Mouse (Mus musculus) left cerebral cortex, adult 8-10 months (tissue): ENCODE measurements around the gene Tgm2. TPM values are rescaled to one million over a fixed set of nuclear protein-coding genes. Genes with fewer than 3 reads are reported as not detected.

ENCODE experiments used
- DNase-seq, 2 experiments: peaks; one replicate each; pipeline ENCODE4 v3.0.0; 2022; ENCODE audit warnings: low spot score in 2 of 2
- total RNA-seq, 4 experiments: library from RNA; stranded (reverse); gene quantifications; 2 replicates each; pipeline ENCODE4 v1.2.4; 2022

The Tgm2 gene
- total RNA-seq, 4 experiments from 2014 or later, result 9.3 to 13.7 (median 10.1) TPM

DNA sequence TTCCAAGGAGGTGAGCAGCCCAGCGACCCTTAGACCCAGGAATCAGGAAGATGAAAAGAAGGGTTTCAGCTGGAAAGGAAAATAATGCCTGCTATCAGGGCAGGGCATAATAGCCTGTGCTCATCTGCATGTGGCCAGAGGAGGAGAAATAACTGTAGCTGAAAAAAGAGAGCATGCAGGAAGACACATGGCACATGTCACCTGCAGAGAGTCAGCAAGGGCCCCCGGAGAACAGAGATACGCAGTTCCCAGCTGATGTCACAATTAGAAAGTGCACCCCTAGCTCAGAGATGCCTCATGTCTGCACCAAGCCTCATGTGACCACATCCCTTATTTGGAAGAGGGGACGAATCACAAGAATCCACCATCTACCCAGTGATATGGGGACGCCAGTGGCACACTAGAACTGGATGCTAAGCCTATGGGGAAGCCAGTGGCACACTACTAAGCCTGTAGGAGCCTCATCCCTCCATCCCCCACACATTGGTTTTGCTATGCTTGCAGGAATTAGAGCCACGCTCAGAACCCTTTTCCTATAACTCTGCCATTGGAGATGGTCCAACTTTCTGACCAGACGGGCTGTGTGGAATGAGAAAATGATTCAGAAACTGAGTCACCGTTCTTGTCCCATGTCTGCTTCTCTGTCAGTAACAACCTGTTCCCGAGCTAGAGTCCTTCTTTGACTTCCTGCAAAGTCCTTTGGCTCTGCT, 21.4 kb upstream of the Tgm2 start:
- no peak for DNase-seq

DNA sequence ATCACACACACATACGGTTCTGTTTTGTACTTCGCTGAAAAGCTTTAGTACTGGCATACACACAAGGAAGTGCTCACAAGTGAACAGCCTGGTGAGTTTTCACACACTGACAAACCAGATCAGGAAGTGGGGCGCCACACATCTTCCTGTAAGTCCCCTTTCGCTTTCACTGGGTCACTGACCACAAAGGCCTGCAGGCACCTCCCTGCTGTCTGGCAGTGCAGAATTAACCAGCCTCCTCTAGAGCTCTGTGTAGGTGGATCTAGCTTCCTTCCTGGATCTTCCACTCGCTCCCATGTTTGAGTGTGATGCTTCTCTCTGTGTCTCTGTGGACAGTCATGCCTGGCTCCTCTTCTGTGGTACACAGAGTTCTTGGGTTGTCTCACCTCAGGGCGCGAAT, 20.4 kb upstream of the Tgm2 start:
- DNase-seq, result no peak

DNA sequence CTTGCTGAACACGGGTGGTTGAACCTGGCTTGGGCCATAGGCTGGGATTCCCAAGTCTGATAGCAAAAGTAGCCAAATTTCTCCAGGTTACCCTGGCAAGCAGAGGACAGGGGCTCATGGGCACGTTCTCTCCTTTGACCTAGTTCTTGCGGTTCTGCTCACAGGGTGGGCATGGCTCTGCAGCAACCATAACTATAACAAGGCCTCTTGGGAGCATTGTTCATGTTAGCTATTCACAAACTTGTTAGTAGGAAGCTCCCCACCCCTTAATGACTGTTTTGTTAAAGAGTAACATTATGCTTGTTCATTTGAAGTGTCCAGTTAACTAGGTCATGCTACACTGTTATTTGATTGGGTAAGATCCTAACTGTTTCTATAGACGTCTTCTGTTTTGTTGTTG, 19.5 kb upstream of the Tgm2 start:
- DNase-seq, result no peak

DNA sequence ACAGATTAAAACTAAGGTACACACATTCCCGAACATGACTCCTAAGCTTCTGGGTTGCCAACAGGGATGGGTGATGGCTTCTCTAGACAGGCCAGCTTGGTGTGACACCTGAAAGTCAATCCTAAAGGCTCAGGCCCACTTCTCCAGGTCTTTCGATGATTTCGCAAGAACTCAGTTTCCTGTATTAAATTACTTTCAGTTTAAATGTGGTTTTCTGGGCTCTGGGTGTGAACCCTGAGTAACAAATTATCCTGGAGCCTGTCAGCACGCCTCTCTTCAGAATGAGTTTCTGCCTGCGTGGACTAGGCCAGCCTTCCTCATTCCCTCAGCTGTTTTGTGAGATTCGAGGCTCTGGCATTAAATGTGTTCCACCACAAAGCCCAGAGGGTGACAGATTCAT, 16.8 kb upstream of the Tgm2 start:
- no peak for DNase-seq

DNA sequence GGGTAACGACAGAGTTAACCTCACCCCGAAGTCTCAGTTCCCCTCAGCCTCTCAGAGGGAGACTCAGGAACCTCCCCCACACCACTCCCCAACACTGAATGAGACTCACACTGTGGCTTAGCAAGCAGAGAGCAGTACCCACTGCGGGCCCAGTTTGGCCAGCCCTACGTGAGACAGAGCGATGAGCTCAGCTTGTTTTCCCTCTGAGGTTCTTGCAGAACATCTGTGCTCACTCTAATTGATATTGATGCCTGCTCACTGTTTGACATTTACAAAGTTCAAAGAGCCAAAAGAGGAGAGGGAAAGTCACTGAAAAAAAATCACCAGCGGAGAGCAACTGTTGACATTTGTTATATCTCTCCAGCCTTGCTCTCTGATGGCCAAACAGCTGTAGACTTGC, 15.5 kb upstream of the Tgm2 start:
- no peak for DNase-seq

DNA sequence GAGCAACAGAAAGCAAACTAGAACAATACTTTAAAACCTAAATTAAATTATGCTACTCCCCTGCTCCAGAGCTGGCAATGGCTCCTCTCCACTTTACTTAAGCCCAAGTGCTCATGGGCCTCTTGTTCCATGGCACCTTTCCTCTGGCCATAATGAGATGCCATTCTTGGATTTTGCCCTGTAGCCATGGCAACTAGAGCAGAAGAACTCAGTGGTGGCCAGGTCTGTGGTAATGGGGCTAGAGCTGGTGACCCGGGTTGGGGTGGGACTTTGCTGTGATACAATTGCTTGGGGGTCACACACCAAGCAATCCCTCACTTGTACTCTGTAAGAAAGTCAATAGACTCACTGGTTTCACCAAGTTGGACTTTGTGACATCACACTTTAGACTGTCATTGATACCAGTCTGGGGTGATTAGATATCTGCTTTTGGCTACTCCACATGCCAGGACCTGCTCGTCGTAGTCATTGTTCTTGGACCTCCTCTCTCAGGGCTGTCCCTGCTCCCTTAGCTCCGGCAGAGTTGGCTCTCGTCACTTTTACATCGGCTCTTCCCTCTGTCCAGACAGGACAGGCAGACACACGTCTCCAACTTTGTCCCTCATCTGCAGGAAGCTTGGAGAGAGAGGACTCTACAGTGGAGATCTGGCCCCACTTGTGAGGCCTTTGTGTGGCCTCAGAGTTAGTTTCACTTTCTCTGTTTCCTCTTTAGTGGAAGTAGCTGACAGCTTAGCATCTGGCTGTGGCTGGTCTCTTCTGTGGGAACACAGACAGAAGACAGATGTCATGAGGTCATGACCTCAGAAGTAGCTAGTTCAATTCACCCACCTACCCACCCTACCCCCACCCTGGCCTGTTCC, 13.4 kb upstream of the Tgm2 start:
- DNase-seq, result no peak

DNA sequence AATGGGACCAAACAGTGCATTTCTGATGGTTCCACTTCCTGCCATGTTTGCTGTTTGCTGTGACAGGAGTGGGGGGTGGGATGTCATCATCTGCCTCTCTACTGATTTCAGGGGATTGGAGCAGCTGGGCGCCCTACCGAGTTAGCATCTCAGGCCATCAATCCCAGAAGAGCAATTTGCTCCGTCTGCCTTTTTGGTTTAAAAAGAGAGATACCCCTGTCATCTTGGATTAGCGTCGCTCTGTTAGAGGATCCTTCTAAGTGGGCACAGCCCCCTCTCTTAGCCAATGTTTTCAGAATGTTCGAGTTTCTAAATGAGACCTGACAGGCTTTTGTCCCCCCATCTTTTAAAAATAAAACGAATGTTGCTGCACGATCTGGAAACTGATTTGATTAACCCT, 11.4 kb upstream of the Tgm2 start:
- no peak for DNase-seq

DNA sequence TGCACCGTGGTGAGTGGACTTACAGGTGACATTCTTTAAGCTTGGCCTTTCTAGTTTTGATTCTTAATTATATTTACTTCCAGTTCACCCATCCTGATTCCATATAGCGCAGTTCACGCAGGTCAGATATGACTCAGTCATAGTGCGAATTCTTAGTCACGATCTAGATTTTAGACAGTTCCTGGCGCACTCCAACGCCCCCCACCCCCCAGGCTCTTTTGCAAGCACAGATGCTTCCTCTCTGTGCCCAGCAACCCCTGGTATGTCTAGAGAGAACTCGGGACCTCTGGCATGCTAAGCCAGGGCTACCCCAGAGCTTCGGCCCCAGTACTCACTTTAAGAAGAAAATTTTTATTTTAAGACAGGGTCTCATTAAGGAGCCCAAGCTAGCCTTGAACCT, 10.3 kb upstream of the Tgm2 start:
- no peak for DNase-seq

DNA sequence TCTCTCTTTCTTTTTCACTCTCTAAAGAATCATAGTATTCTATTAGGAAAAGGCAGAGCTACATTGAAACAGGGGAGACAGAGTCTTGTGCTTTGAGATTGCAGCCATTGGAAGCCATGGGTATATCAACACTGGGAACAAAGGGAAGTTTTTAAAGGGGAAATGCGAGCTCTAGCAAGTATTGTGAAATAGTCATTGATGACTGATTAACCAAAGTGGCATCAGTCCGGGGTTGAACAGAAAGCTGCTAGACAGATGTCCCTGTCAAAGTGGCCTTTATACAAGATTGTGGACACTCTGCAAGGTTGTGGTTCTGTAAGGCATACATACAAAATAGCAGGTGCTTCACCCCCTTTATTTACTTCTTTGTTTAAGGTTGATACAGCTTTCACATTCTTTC, 9.4 kb upstream of the Tgm2 start:
- no peak for DNase-seq

DNA sequence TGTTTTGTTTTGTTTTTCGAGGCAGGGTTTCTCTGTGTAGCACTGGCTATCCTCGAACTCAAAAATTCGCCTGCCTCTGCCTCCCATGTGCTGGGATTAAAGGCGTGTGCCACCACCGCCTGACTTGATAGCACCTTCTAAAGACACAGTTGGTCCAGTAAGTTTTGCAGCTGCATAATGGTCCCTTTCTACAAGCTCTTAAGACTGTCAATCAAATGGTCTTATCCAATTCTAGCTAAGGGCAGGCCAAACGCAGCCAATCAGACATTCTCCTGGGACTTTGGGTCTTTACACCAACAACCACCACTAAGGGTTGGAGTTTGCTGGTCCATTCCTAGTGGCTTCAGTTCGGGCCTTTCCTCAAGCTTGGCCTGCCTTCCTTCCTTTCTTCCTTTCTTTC, 8.9 kb upstream of the Tgm2 start:
- no peak for DNase-seq

DNA sequence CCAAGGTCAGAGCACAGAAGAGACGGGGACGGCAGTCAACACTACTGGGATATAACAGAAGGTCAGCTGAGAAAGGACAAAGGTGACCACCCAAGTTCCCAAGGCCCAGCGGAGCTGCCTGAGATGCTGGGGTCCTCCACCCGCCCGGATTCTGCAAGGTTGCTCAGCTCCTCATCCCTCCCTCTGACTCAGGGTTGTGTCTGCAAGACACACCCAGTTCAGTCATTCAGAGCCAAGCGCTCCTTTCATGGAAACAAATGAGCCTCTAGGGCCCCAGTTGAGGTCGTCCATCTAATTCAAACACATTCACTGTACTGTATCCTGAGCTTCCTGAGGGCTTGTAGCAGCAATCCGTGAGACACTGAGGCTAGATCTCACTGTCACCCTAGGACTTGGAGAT, 8.4 kb upstream of the Tgm2 start:
- DNase-seq, result no peak

DNA sequence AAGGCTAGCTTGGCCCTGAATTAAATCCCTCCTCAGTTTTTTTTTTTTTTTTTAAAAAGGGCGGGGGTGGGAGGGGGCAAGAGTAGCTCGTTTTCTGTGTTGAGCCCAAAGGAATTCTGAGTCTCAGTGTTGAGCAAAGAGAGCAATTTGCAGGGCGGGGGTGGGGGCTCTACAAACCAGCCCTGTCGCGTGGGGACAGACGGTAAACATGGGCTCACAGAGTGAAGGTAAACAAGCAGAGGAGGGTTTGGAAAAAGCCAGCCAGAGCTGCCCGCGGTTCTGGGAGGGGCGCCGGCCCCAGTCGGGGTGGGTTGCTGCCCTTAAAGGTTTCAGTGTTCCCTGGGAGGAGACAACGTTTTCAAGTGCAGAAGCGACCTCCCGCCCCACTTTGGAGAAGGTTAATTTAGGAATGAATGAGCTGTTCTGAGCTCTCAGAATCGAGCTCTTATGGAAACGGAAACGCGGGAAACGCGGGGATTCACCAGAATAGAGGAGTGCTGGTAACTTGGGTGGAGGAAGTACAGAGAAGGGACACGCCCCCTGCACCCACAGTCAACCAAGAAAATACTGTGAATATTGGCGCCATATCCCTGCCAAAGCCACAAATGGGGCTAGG, 7.6 kb upstream of the Tgm2 start:
- DNase-seq, result no peak

DNA sequence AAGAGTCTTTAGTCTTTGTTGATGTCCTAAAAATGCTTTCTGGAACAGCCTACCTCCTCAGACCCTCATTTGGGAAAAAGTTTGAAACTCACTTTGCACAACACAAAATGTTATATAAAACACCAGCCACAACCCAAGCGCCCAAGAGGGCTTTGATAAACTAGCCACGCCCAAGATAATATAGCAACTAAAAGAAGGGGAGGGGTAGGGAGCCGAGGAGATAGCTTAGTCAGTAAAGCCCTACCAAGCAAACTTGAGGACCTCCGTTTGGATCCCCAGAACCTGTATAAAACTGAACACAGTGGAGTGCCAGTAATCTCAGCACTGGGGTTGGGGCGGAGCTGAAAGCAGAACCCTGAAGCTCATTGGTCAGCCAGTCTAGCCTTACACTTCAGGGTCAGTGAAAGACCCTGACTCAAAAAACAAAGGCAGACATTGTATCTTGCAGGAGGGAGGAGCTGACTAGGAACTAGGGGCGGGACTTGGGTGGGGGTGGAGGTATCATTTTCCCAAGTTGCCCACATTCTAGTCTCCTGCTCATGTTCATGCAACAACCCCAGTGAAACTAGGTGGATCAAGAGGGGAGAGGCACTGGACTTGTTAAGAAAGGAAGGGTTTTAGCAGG, 6.6 kb upstream of the Tgm2 start:
- DNase-seq, result no peak

DNA sequence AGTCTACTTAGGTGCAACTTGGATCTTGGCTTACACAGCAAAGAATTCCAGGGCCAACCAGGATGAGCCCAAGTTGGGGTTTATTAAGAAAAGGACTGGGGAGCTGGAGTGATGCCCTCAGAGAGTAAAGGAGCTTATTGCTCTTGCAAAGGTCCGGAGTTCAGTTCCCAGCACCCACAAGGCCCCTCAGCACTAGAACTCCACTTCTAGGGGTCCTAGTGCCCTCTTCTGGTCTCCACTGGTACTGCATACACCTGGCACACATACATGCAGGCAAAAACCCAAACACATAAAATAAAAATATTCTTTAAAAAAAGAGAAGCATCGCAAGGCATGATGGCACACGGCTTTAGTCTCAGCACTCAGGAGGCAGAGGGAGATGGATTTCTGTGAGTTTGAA, 4.8 kb upstream of the Tgm2 start:
- DNase-seq, result no peak

DNA sequence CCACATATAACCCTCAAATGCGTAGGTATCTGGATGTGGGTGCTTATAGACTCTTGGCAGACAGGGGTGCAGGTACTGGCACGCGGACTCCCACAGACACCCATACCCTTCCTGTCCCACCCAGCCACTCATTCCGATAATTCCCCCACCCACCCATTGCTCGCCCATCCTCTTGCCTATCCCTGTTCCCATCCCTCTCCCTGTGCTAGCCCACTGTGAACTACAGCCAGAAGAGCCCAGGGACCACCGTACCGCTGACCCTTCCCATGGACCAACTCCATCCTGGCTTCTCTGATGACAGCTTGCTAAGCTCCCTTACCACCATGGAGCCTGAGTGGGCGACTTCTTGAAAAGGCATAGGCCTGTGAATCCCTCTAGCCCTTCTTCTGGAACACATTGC, 735 bp upstream of the Tgm2 start:
- DNase-seq, result no peak

DNA sequence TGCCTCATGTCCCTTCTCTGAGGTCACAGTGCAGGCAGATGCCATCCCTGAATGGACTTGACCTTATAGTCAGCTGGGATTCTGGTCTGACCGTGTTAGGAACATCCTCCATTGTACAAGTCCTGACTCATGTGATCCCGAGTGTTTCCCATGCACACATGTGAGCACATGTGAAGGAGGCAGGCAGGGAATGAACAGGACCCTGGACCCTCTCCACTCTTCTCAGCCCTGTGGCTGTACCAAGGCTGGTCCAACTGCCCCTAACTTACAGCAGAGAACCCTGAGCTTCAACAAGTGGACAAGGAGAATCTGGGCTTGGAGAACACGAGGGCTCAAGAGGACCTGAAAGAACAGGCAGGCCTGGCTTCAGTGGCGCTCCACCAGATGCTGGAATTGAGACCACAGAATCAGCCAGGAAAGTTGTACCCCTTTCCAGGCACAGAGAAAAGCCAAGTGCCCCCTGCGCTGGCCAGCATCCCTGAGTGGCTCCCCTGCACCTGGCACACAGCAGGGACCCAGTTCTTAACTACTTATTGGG, 639 bp downstream of the Tgm2 start:
- DNase-seq, result no peak

DNA sequence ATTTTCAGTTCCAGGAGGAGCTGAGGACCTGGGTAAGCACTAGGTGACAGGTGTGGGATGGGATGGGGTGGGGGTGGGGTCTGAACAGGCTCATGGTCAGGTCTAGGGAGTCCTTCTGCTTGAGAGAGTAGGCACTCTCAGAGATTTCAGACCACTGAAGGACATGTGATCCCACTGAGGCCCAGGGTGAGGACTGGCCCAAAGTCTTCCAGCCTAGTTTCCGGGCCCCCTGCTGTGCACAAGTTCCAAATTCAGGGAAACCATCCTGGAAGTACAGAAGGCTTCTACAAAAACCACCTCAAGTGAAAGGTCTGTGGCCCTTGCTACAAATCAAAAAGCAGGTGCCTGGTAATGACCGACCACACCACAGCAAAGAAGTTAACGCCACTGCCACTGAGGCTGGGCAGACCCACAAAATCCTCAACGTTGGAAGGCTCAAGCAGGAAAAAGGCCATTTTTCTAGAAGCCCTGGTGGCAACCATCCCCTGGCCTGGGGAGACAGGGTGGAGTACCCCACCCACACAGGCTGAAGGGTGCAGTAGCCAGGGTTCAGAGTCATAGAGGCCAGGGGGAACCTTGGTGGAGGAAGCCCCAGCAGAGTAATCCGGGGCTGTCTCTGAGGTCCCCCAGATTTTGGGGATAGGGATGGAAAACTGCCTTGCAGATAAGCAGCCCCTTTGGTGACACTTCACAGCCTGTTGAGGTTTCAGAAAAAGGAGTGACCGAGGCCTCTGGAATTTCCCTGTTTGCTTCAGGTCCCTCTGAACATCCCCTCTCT, 1.3 kb downstream of the Tgm2 start:
- DNase-seq, result no peak

DNA sequence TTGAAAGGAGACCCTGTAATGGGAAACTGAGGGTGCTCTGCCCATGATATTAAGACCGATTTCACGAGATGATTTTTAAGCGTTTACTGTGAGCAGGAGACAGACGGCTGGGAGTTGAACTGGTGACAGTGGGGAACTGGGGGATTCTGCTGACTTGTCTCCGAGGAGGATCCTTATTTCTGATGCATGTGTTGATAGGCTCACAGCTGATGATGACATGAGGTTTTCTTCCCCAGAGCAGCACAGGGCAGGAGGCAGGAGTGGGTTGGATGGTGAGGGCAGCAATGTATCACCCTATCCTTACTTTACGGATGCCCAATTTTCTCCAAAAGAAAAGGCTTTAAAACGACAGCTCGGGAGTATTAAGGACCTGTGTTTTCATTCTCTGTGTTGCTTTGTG, 2.0 kb downstream of the Tgm2 start:
- DNase-seq, result no peak

DNA sequence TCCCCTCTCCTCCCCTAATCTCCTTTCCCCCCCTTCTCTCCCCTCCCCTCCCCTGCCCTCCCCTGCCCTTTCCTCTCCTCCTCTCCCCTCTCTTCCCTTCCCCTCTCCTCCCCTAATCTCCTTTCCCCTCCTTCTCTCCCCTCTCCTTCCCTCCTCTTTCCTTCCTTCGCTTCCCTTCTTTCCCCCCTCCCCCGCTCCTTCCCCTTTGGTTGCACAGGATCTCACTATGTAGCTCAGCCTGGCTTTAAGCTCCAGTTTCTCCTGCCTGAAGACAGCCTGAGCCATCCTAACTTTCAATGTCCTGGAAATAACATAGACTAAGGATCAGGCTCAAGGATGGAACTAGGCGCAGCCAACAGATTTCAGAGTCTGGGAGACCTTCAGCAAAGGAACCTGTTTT, 2.4 kb downstream of the Tgm2 start:
- no peak for DNase-seq

DNA sequence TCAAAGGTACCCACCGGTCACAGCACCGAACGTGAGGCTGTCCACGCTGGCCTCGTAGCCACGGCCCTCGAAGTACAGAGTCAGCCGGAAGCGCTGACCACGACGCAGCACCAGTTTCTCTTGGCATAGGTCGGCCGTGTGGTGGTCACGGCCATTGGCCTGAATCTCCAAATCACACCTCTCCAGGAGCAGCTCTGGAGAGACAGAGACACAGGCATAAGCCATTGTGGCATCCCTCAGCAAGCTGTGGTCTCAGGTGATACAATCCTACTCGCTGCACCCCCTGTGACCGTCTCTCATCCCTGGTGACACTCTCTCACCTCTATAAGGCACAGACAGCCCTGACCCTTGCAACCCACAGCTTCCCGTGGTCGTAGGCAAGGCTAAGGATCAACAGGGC, 3.3 kb downstream of the Tgm2 start:
- DNase-seq, result no peak
